Mouse (Mus musculus) MEL (cell line): ENCODE data around the gene Itm2c. TPM values are rescaled to one million over a fixed set of nuclear protein-coding genes. Genes with fewer than 3 reads are reported as not detected.

ENCODE experiments used
- DNase-seq: peaks from one replicate; pipeline ENCODE4 v3.0.0; 2011; ENCODE audit warnings: low read depth, low spot score
- H3K27ac ChIP-seq: 2 replicates; pipeline ENCODE4 v1.5.1; 2012; ENCODE audit warnings: low read depth, mild to moderate bottlenecking, control low read depth, low read length, moderate library complexity; ENCODE audit not compliant: control insufficient read depth
- H3K27me3 ChIP-seq, 2 experiments: fragments of 150-350 bp in 1 of 2; sonication (generic) in 1 of 2; 2 replicates each; pipeline ENCODE4 v1.6.1; 2012; ENCODE audit warnings: low read length in 2 of 2, mild to moderate bottlenecking in 2 of 2, improper control_type of control experiment in 1 of 2, moderate library complexity in 1 of 2; ENCODE audit not compliant: insufficient read depth in 2 of 2, control insufficient read depth in 1 of 2
- H3K36me3 ChIP-seq, 2 experiments: 2 replicates each; pipeline ENCODE4 v1.6.1; 2012 to 2014; ENCODE audit warnings: low read length in 2 of 2, improper control_type of control experiment in 1 of 2, inconsistent platforms in 1 of 2, mild to moderate bottlenecking in 1 of 2; ENCODE audit not compliant: insufficient read depth in 2 of 2, control insufficient read depth in 1 of 2
- H3K4me1 ChIP-seq, 2 experiments: fragments of 150-350 bp in 1 of 2; sonication (generic) in 1 of 2; 2 replicates each; pipeline ENCODE4 v1.6.1; 2012; ENCODE audit warnings: low read length in 2 of 2, improper control_type of control experiment in 1 of 2, mild to moderate bottlenecking in 1 of 2; ENCODE audit not compliant: insufficient read depth in 2 of 2, control insufficient read depth in 1 of 2
- H3K4me3 ChIP-seq, 2 experiments: fragments of 150-350 bp in 1 of 2; sonication (generic) in 1 of 2; 2 replicates each; pipeline ENCODE4 v1.5.1; 2012; ENCODE audit warnings: low read depth in 2 of 2, low read length in 2 of 2, mild to moderate bottlenecking in 2 of 2, moderate library complexity in 2 of 2, control low read depth in 1 of 2, improper control_type of control experiment in 1 of 2; ENCODE audit not compliant: control insufficient read depth in 1 of 2, insufficient read depth in 1 of 2
- H3K79me2 ChIP-seq: 2 replicates; pipeline ENCODE4 v1.6.1; 2012; ENCODE audit warnings: mild to moderate bottlenecking, low read length, moderate library complexity; ENCODE audit not compliant: control insufficient read depth, poor library complexity, insufficient read depth
- H3K9ac ChIP-seq: 2 replicates; pipeline ENCODE4 v1.6.1; 2012; ENCODE audit warnings: low read depth, mild to moderate bottlenecking, control low read depth, low read length, moderate library complexity; ENCODE audit not compliant: control insufficient read depth, poor library complexity, severe bottlenecking
- H3K9me3 ChIP-seq: fragments of 150-350 bp; sonication (generic); replicated peaks from 2 replicates; pipeline ENCODE4 v1.6.1; 2012; ENCODE audit warnings: mild to moderate bottlenecking, low read length, improper control_type of control experiment, moderate library complexity; ENCODE audit not compliant: insufficient read depth
- BHLHE40 ChIP-seq: IDR thresholded peaks from 2 replicates; pipeline ENCODE4 v1.6.1; 2012; ENCODE audit warnings: low read depth, mild to moderate bottlenecking, inconsistent platforms, low read length, improper control_type of control experiment, borderline replicate concordance
- CHD1 ChIP-seq: IDR thresholded peaks from 2 replicates; pipeline ENCODE4 v1.6.1; 2012; ENCODE audit warnings: low read depth, mild to moderate bottlenecking, inconsistent platforms, low read length, improper control_type of control experiment
- CTCF ChIP-seq, 3 experiments: IDR thresholded peaks in 2 of 3; conservative IDR thresholded peaks in 1 of 3; 2 replicates each; pipeline ENCODE4 v1.5.1; 2011 to 2012; ENCODE audit warnings: low read length in 3 of 3, low read depth in 2 of 3, mild to moderate bottlenecking in 2 of 3, improper control_type of control experiment in 1 of 3, inconsistent platforms in 1 of 3, mixed read lengths in 1 of 3, moderate library complexity in 1 of 3; ENCODE audit not compliant: control insufficient read depth in 1 of 3, insufficient read depth in 1 of 3, poor library complexity in 1 of 3, severe bottlenecking in 1 of 3
- ELF1 ChIP-seq: IDR thresholded peaks from 2 replicates; pipeline ENCODE4 v1.6.1; 2014; ENCODE audit warnings: low read depth, mild to moderate bottlenecking, inconsistent platforms, low read length, improper control_type of control experiment, moderate library complexity
- ETS1 ChIP-seq: IDR thresholded peaks from 2 replicates; pipeline ENCODE4 v1.6.1; 2012; ENCODE audit warnings: low read depth, mild to moderate bottlenecking, inconsistent platforms, low read length, improper control_type of control experiment, moderate library complexity
- GATA1 ChIP-seq: IDR thresholded peaks from 2 replicates; pipeline ENCODE4 v1.6.1; 2011; ENCODE audit warnings: low read depth, low read length, improper control_type of control experiment
- HCFC1 ChIP-seq: IDR thresholded peaks from 2 replicates; pipeline ENCODE4 v1.6.1; 2012; ENCODE audit warnings: low read depth, mild to moderate bottlenecking, inconsistent platforms, low read length, improper control_type of control experiment, moderate library complexity
- JUND ChIP-seq: IDR thresholded peaks from 2 replicates; pipeline ENCODE4 v1.6.1; 2011; ENCODE audit warnings: low read depth, mild to moderate bottlenecking, improper control_type of control experiment, low read length
- MAX ChIP-seq: IDR thresholded peaks from 2 replicates; pipeline ENCODE4 v1.6.1; 2011; ENCODE audit warnings: low read length, improper control_type of control experiment
- MAZ ChIP-seq: IDR thresholded peaks from 2 replicates; pipeline ENCODE4 v1.6.1; 2012; ENCODE audit warnings: low read depth, mild to moderate bottlenecking, inconsistent platforms, low read length, improper control_type of control experiment
- MEF2A ChIP-seq: IDR thresholded peaks from 2 replicates; pipeline ENCODE4 v1.6.1; 2014; ENCODE audit warnings: low read depth, mild to moderate bottlenecking, inconsistent platforms, low read length, improper control_type of control experiment; ENCODE audit not compliant: poor library complexity, insufficient replicate concordance, severe bottlenecking; ENCODE audit errors: extremely low read depth
- MYB ChIP-seq: IDR thresholded peaks from 2 replicates; pipeline ENCODE4 v1.6.1; 2011; ENCODE audit warnings: mild to moderate bottlenecking, low read depth, low read length, improper control_type of control experiment
- POLR2AphosphoS2 ChIP-seq: IDR thresholded peaks from 2 replicates; pipeline ENCODE4 v1.6.1; 2011; ENCODE audit warnings: low read length, improper control_type of control experiment
- RAD21 ChIP-seq: IDR thresholded peaks from 2 replicates; pipeline ENCODE4 v1.6.1; 2011; ENCODE audit warnings: mild to moderate bottlenecking, low read depth, low read length, improper control_type of control experiment
- USF1 ChIP-seq: IDR thresholded peaks from 2 replicates; pipeline ENCODE4 v1.6.1; 2014; ENCODE audit warnings: low read depth, mild to moderate bottlenecking, inconsistent platforms, low read length, improper control_type of control experiment, moderate library complexity
- USF2 ChIP-seq, 2 experiments: IDR thresholded peaks; 2 replicates each; pipeline ENCODE4 v1.6.1; 2011 to 2012; ENCODE audit warnings: improper control_type of control experiment in 2 of 2, low read length in 2 of 2, borderline replicate concordance in 1 of 2, inconsistent platforms in 1 of 2, low read depth in 1 of 2, mild to moderate bottlenecking in 1 of 2; ENCODE audit not compliant: insufficient read depth in 1 of 2
- ZC3H11A ChIP-seq: IDR thresholded peaks from 2 replicates; pipeline ENCODE4 v1.6.1; 2012; ENCODE audit warnings: low read depth, mild to moderate bottlenecking, inconsistent platforms, low read length, improper control_type of control experiment
- ZKSCAN1 ChIP-seq: IDR thresholded peaks from 2 replicates; pipeline ENCODE4 v1.6.1; 2012; ENCODE audit warnings: low read depth, mild to moderate bottlenecking, inconsistent platforms, low read length, improper control_type of control experiment, moderate library complexity
- polyA plus RNA-seq, 2 experiments: library from polyadenylated mRNA; stranded (reverse) in 1 of 2; unstranded in 1 of 2; fragments of >175 nt in 1 of 2; fragments of >200 nt in 1 of 2; gene quantifications; 2 replicates each; pipeline versions ENCODE4 v1.2.1 to v1.2.4; 2012; ENCODE audit warnings: low replicate concordance in 2 of 2, low read depth in 1 of 2; ENCODE audit not compliant: insufficient read length in 2 of 2, insufficient read depth in 1 of 2, missing spikeins in 1 of 2
- total RNA-seq: library from RNA; depleted of rRNA; stranded (reverse); fragments of 300-350 nt; gene quantifications from 2 replicates; pipeline ENCODE4 v1.2.3, GENCODE M21; 2012

The Itm2c gene
- total and polyA plus RNA-seq, 3 experiments = 24.8 to 28.2 TPM; not detected in 1

GRCm38 (mm10) chr1:85921725-85922124 lies 27.6 kb downstream of the Itm2c start:
- Histone ChIP-seq H3K4me3 (no peak overlapping the region), H3K79me2 (no peaks in the 10 kb centered on the region), H3K4me1 (no peaks in the 10 kb centered on the region), H3K9ac (no peak overlapping the region), H3K27ac (no peak overlapping the region), H3K36me3 (no peaks in the 10 kb centered on the region), H3K27me3 (peaks cover 2 to 6% of the 10 kb centered on the region in 2 experiments; a peak in 3 of 4 replicates), H3K9me3 (no peaks in the 10 kb centered on the region)
- DNase-seq = no peak
- TF ChIP-seq ZC3H11A = no peak
- no peak for TF ChIP-seq ELF1
- no peak for TF ChIP-seq CHD1
- no peak for TF ChIP-seq HCFC1
- TF ChIP-seq MYB = no peak
- TF ChIP-seq ETS1 = no peak
- TF ChIP-seq RAD21 = no peak
- TF ChIP-seq GATA1 = no peak
- TF ChIP-seq MAZ = no peak
- TF ChIP-seq CTCF (IDR thresholded peaks at IDR 0.05 in 2 of 3, conservative IDR thresholded peaks at IDR 0.05 in 1 of 3; ENCODE audit: control insufficient read depth in 1 of 3, insufficient read depth in 1 of 3, low read depth in 2 of 3, low read length in 3 of 3, poor library complexity in 1 of 3, severe bottlenecking in 1 of 3) = no peak
- no peak for TF ChIP-seq MEF2A
- TF ChIP-seq POLR2AphosphoS2 = no peak
- TF ChIP-seq MAX = no peak
- TF ChIP-seq USF1 = no peak
- TF ChIP-seq JUND = no peak
- no peak for TF ChIP-seq USF2 (IDR thresholded peaks at IDR 0.05; ENCODE audit: borderline replicate concordance in 1 of 2, insufficient read depth in 1 of 2, low read depth in 1 of 2, low read length in 2 of 2)
- no peak for TF ChIP-seq BHLHE40

DNA sequence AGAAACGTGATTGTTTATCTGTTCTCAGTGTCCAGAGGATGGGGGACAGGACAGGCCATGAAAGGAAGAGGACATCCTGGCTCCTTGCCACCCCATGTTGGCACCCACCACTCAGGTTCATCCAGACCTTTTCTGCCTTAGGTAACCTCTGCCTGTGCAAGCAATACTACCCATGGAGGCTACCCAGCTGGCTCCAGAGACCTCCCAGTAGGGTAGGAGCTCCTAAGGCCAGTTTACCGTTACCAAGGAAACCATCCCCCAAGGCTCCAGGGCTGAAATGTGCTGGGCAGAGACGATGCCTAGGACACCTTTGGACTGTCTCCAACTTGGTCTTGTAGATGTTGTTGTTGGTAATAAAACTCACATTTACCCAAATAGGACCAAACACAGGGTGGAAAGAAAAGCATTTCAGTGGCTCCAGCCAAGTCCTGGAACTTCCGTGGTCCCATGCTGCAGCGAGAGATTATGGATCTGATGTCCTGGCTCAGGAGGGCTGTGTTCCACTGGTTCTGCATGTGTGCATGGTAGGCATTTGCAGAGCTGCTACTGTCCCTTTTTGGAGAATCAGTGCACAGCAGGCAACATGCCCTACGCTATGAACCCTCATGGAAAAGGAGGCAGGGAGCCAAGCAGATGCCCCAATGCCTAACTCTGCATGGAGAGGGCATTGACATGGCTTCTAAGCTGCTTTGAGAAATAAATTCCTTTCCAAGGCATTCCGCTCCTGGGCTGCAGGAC lies 28.2 kb downstream of the Itm2c start:
- DNase-seq = no peak
- TF ChIP-seq ZKSCAN1 (no peak), BHLHE40 (no peak), USF1 (no peak), MEF2A (no peak)
- Histone ChIP-seq H3K4me3 (no peak overlapping the region), H3K9ac (no peak overlapping the region), H3K27me3 (peaks cover 2 to 6% of the 10 kb centered on the region in 2 experiments; a peak in 3 of 4 replicates), H3K36me3 (no peaks in the 10 kb centered on the region), H3K4me1 (no peaks in the 10 kb centered on the region), H3K9me3 (no peaks in the 10 kb centered on the region), H3K27ac (no peak overlapping the region), H3K79me2 (no peaks in the 10 kb centered on the region)
